Mouse (Mus musculus) heart, adult 2 months (tissue): ENCODE measurements around the gene Rps6kc1. TPM values are rescaled to one million over a fixed set of nuclear protein-coding genes. Genes with fewer than 3 reads are reported as not detected.

Source experiments
- DNase-seq, 2 experiments: peaks; one replicate each; pipeline ENCODE4 v3.0.0; 2021
- H3K27ac ChIP-seq: fragments of 200-600 bp; 2 replicates; pipeline ENCODE4 v1.8.1; 2022
- H3K27me3 ChIP-seq: fragments of 200-500 bp; 2 replicates; pipeline ENCODE4 v1.6.1; 2012; ENCODE audit warnings: mild to moderate bottlenecking, low read length, inconsistent platforms, mixed read lengths; ENCODE audit not compliant: control insufficient read depth, insufficient read depth
- H3K36me3 ChIP-seq: fragments of 200-500 bp; 2 replicates; pipeline ENCODE4 v1.6.1; 2012; ENCODE audit warnings: low read length, inconsistent platforms; ENCODE audit not compliant: control insufficient read depth, insufficient read depth
- H3K4me1 ChIP-seq: fragments of 200-500 bp; 2 replicates; pipeline ENCODE4 v1.6.1; 2011; ENCODE audit warnings: low read length; ENCODE audit not compliant: control insufficient read depth, insufficient read depth
- H3K4me3 ChIP-seq: fragments of 200-600 bp; 2 replicates; pipeline ENCODE4 v1.8.1; 2022
- H3K79me2 ChIP-seq: fragments of 200-500 bp; replicated peaks from 2 replicates; pipeline ENCODE4 v1.6.1; 2012; ENCODE audit warnings: mild to moderate bottlenecking, inconsistent platforms, low read length, moderate library complexity, mixed read lengths; ENCODE audit not compliant: control insufficient read depth, insufficient read depth
- H3K9ac ChIP-seq: fragments of 200-500 bp; 2 replicates; pipeline ENCODE4 v1.6.1; 2012; ENCODE audit warnings: low read depth, mild to moderate bottlenecking, control low read depth, inconsistent platforms, low read length, mixed read lengths
- CTCF ChIP-seq: fragments of 200-600 bp; IDR thresholded peaks from 2 replicates; pipeline ENCODE4 v1.8.1; 2022; ENCODE audit warnings: antibody characterized with exemption, mild to moderate bottlenecking, moderate library complexity
- EP300 ChIP-seq: fragments of 200-500 bp; IDR thresholded peaks from 2 replicates; pipeline ENCODE4 v1.6.1; 2011; ENCODE audit warnings: low read depth, low read length, control low read depth; ENCODE audit not compliant: insufficient read depth
- POLR2A ChIP-seq: fragments of 200-500 bp; IDR thresholded peaks from 2 replicates; pipeline ENCODE4 v1.6.1; 2011; ENCODE audit warnings: mild to moderate bottlenecking, low read depth, low read length, control low read depth; ENCODE audit not compliant: insufficient read depth
- WGBS: fragments of 180-500 bp; shearing (Covaris S2); methylation state at CpG from one replicate; pipeline ENCODE4 v1.1.7; 2018; 5-methylcytosine and 5-hydroxymethylcytosine counted together
- intact Hi-C: fragments of 180-260 bp; cut with DNase I; formaldehyde crosslinking; loops from one replicate; pipeline ENCODE4 v1.15.1; 2025
- polyA plus RNA-seq: library from polyadenylated mRNA; depleted of rRNA; stranded (reverse); fragments of >200 nt; gene quantifications from 2 replicates; pipeline ENCODE4 v1.2.3, GENCODE M21; 2012
- total RNA-seq, 2 experiments: library from RNA; stranded (reverse); gene quantifications; 2 replicates each; pipeline ENCODE4 v1.2.3; 2021

Rps6kc1 gene
- total and polyA plus RNA-seq, 3 experiments: 6.9 to 18.9 (median 15.6) TPM

GRCm38 (mm10) chr1:190806817-190807216 lies 104.8 kb downstream of the Rps6kc1 start:
- TF ChIP-seq POLR2A (no peak), CTCF (no peak), EP300 (no peak)
- intact Hi-C loops: no loop called here
- Histone ChIP-seq H3K36me3 (no peaks in the 10 kb centered on the region), H3K4me3 (no peak overlapping the region), H3K9ac (no peak overlapping the region), H3K4me1 (no peaks in the 10 kb centered on the region), H3K79me2 (no peaks in the 10 kb centered on the region), H3K27me3 (no peaks in the 10 kb centered on the region), H3K27ac (no peak overlapping the region)
- no peak for DNase-seq
- WGBS: 78% methylated on average over 8 of the region's 8 CpGs

- intact Hi-C loops: loop anchor here (2.0 kb wide), 1 partner anchor 752 kb away; no protein-coding TSS in a partner anchor
- Histone ChIP-seq H3K79me2 (no peaks in the 10 kb centered on the region), H3K9ac (no peak overlapping the region), H3K36me3 (no peaks in the 10 kb centered on the region), H3K27ac (no peak overlapping the region), H3K27me3 (no peaks in the 10 kb centered on the region), H3K4me1 (no peaks in the 10 kb centered on the region), H3K4me3 (no peak overlapping the region)
- 92% methylated on average over 11 of the region's 11 CpGs for WGBS
- TF ChIP-seq EP300 (no peak), POLR2A (no peak), CTCF (no peak)
- DNase-seq: no peak
Measured at GRCm38 (mm10) chr1:190798668-190799067, 112.9 kb downstream of the Rps6kc1 start.

GRCm38 (mm10) chr1:190797483-190798058 lies 114.0 kb downstream of the Rps6kc1 start:
- Histone ChIP-seq H3K9ac (no peak overlapping the region), H3K79me2 (no peaks in the 10 kb centered on the region), H3K27ac (no peak overlapping the region), H3K36me3 (no peaks in the 10 kb centered on the region), H3K27me3 (no peaks in the 10 kb centered on the region), H3K4me3 (no peak overlapping the region), H3K4me1 (no peaks in the 10 kb centered on the region)
- intact Hi-C loops: loop anchor here (2.0 kb wide), 2 partner anchors 751 to 911 kb away; no protein-coding TSS in a partner anchor
- WGBS: 76% methylated on average over 11 of the region's 11 CpGs
- TF ChIP-seq EP300 (no peak), CTCF (no peak), POLR2A (no peak)
- no peak for DNase-seq

GRCm38 (mm10) chr1:190796745-190797482 lies 114.7 kb downstream of the Rps6kc1 start:
- intact Hi-C loops: loop anchor here (2.0 kb wide), 1 partner anchor 910 kb away; no protein-coding TSS in a partner anchor
- no peak for DNase-seq
- no peak for TF ChIP-seq EP300
- TF ChIP-seq CTCF: peak; percentile 90
- no peaks in the 10 kb centered on the region for H3K27me3 ChIP-seq
- WGBS: 47% methylated on average over 7 of the region's 7 CpGs
- no peak overlapping the region for H3K4me3 ChIP-seq
- H3K9ac ChIP-seq: no peak overlapping the region
- no peaks in the 10 kb centered on the region for H3K4me1 ChIP-seq
- H3K27ac ChIP-seq: no peak overlapping the region
- no peaks in the 10 kb centered on the region for H3K79me2 ChIP-seq
- H3K36me3 ChIP-seq: no peaks in the 10 kb centered on the region

- Histone ChIP-seq H3K4me3 (no peak overlapping the region), H3K36me3 (no peaks in the 10 kb centered on the region), H3K4me1 (no peaks in the 10 kb centered on the region), H3K79me2 (no peaks in the 10 kb centered on the region), H3K9ac (no peak overlapping the region), H3K27me3 (no peaks in the 10 kb centered on the region), H3K27ac (no peak overlapping the region)
- 74% methylated on average over 6 of the region's 6 CpGs for WGBS
- TF ChIP-seq EP300 (no peak), CTCF (no peak), POLR2A (no peak)
- DNase-seq: no peak
- intact Hi-C loops: no loop called here
Measured at GRCm38 (mm10) chr1:190791638-190792037, 119.9 kb downstream of the Rps6kc1 start.

GRCm38 (mm10) chr1:190790720-190791119 lies 120.8 kb downstream of the Rps6kc1 start:
- 93% methylated on average over 6 of the region's 6 CpGs for WGBS
- Histone ChIP-seq H3K4me1 (no peaks in the 10 kb centered on the region), H3K4me3 (no peak overlapping the region), H3K27ac (no peak overlapping the region), H3K36me3 (no peaks in the 10 kb centered on the region), H3K27me3 (no peaks in the 10 kb centered on the region), H3K79me2 (no peaks in the 10 kb centered on the region), H3K9ac (no peak overlapping the region)
- intact Hi-C loops: no loop called here
- TF ChIP-seq CTCF (no peak), EP300 (no peak), POLR2A (no peak)
- no peak for DNase-seq
